Mouse (Mus musculus) bone marrow macrophage, adult 2 months (primary cell): ENCODE results near the gene Ttc7b.

Source experiments
- CTCF ChIP-seq: IDR thresholded peaks from 2 replicates; pipeline ENCODE4 v1.5.1; 2012; ENCODE audit warnings: low read depth, mild to moderate bottlenecking, low read length, moderate library complexity
- POLR2A ChIP-seq: IDR thresholded peaks from 2 replicates; pipeline ENCODE4 v1.6.1; 2012; ENCODE audit warnings: mild to moderate bottlenecking, low read depth, low read length, borderline replicate concordance

- TF ChIP-seq CTCF = no peak
- TF ChIP-seq POLR2A = no peak
Measured at GRCm38 (mm10) chr12:100525939-100526338, 5.3 kb upstream of the Ttc7b start.
